Mouse (Mus musculus): ENCODE results near the gene Fars2. TPM values are rescaled to one million over a fixed set of nuclear protein-coding genes. Genes with fewer than 3 reads are reported as not detected.

Fars2 gene
- total RNA-seq, 2 experiments from 2014 or later, result 53.3 to 110 TPM

DNA sequence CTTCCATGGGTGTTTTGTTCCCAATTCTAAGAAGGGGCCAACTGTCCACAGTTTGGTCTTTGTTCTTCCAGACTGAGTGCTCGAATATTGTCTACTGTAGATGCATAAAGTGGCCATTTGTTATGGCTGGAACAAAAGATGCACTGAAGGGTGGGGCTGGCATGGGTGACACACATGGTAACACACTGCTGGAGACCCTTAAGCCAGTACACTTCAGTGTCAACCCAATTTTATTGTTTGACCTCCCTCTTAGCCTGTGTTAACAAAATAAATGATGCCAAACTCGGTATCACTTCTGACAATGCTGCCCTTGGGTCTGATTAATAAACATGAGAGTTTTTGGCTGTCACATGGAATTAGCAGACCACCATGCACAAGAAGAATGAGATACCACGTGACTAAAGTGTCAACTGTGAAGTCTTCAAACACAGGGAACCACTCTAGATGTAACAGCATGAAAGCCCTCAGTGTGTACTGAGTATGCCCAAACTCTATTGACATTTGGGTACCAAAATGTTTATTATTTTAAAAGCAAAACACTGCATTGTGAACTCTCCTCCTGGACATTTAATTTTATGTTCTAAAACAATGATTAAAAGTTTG, 590.0 kb downstream of the Fars2 start:
- ATAC-seq (replicated peaks; ENCODE audit: low FRiP score, low TSS enrichment, poor library complexity, severe bottlenecking), result no peak

DNA sequence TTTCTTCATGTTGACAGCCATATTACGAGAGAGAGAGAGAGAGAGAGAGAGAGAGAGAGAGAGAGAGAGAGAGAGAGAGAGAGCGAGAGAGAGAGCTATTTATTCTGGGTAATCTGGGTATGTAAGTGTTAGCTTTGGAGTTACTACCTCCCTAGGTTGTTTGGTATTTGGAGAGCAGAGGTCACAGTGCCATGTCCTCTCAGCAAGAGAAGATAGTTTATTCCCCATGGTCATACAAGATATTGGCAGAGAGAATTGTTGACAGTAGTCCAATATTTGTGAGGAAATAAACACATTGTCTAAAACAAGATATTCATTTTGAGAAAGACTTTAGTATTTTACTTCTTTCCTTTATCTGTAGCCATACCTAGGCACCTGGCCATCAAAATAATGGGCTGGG, 596.9 kb downstream of the Fars2 start:
- ATAC-seq (replicated peaks; ENCODE audit: low FRiP score, low TSS enrichment, poor library complexity, severe bottlenecking), result no peak

DNA sequence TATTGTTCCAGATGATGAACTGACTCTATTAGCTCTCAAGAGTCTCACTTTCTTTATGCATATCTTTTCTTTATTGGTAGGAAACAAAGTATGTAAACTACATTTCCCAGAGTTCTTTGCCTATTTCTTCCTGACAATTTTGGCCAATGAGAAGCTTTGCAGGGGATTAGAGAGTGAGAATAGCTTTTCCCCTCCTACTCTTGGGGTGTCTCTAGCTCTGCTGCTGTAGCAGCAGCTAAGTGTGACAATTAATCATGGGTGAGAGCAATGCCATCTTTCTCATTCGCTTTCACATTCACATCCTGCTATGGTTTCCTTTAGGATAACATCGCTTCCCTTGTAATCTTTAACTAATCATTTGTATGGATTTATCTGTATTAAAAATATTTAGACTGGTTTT, 599.5 kb downstream of the Fars2 start:
- ATAC-seq (replicated peaks; ENCODE audit: low FRiP score, low TSS enrichment, poor library complexity, severe bottlenecking), result no peak

DNA sequence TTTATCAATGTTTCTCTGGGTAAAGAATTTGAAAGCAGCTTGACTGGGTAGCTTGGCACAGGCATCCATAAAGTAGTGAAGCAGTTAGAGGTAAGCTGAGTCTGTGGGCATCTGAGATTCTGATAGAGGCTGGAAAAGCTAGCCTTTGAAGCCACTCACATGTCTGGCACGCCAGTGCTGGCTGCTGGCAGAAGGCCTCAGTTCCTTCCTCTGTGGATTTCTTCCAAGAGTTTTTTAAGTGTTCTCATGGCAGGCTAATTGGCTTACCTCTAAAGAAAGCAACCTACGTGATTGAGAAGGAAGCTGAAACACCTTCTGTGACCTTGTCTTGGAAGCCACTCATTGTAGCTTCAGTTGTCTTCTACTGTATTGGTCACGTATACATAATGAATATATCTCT, 600.2 kb downstream of the Fars2 start:
- ATAC-seq (replicated peaks; ENCODE audit: low FRiP score, low TSS enrichment, poor library complexity, severe bottlenecking), result no peak

DNA sequence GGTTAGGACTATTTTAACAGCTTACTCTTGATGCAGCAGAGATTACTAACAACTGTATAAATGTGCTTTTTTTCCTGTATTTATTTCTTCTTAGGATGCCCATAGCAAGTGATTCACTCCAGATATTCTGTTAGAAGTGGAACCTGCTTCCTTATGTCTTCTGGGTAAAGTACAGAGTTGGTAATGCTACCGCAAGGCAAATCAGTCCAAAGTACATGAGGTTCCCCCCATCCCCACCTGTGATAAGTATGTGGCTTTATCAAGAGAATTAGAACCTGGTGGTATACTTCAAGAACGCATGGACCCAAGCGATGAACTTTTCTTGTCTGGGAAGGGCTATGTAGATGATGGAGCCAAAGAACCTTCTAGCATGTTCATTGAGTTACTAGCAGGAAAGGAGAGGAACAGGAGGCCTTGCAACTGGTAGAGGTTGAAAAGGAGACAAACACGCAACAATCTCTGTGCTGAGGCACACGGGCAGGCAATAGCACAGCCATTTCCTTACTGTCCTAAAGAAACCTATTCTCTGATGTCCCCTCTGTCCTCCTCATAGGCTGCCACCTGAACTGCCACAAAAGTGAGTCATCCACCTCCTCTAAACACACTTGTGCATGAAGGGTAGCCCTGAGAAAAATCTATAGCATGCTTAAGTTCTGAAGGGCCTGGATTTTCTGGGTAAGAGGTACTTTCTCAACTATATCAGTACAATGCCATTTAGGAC, 603.2 kb downstream of the Fars2 start:
- no peak for ATAC-seq (replicated peaks; ENCODE audit: low FRiP score, low TSS enrichment, poor library complexity, severe bottlenecking)

DNA sequence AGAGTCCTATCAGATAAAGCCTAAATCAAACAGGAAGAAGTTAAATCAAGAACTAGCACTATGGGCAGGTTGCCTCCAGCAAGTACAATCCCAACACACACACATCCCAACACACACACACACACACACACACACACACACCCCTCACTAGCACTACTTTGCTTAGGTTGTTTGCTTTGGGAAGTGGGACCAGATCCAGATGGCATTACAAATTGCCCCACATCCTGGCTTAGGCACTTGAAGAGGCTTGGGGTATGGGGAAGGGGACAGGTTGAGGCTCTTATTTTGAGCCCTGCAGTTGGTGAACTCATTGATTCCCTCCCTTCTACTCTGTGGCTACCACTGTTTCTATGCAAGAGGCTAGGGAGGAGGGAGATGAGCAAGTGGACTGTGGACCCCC, 605.1 kb downstream of the Fars2 start:
- ATAC-seq (replicated peaks; ENCODE audit: low FRiP score, low TSS enrichment, poor library complexity, severe bottlenecking), result no peak

DNA sequence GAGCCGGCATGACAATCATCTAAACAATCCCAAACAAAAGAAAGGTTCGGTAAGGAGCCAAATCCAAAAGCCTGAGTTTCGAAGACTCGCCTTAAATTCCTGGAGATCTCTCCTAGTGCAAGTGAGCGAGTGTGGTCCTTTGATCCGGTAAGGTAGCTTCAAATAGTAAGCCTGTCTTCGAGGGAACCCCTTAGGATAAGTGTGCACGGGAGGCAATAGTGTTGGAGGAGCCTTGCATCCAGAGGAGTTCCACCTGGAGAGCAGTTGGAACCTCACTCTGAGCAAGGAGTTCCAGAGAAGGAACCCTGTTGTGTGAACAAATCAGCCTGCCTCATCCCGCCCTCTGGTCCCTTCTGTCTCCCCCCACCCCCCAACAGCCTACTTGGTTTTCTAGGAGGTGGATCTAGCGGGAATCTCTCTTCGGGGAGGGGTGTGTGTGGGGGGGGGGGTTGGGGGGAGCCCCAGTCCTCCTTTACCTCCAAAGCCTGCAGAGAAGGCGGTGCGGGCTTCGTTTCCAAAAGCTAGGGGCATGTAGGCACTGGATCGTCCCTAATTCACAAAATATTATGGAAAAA, 606.6 kb downstream of the Fars2 start:
- ATAC-seq (replicated peaks; ENCODE audit: low FRiP score, low TSS enrichment, poor library complexity, severe bottlenecking), result no peak

DNA sequence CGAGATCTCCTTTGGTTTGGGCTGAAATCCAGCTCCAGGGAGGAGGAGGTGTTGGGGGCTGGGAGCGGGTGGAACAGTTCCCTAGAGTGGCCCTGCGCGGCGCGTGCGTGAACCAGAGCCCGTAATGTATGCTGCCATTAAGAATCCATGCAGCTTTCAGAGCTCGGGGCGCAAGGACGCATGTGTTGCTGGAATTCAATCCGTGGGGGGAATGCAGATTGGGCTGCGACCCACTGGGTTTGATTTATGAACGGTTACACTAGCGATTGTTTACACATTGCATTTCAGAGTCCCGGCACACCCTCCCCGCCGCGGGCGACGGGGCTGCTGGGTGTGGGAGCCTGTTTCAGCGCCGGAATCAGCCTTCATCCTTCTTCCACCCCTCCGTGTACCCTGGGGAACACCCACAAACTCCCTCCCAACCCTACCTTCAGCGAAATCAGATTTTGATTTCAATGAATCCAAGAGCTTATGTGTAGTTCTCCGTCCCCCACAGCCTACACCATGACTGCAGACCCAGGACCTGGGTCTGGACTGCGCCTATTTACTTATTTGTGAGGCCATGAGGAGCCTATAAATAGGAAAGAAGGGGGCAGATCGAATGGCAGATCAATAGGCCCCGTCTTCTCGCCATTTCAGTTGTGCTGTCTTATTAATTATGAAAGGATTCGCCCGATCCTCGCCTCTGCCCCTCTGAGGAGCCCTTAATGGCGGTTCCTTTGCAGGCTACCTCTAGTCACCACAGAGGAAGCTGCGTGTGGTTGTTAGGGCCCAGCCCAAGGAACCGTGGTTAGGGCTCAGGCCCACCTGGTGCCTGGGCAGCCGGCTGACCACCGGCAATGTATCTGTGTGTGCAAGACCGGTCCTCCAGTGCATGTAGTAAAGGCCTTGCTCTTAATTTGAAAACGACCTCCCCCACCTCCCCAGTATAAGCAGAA, 607.6 kb downstream of the Fars2 start:
- ATAC-seq (replicated peaks; ENCODE audit: low FRiP score, low TSS enrichment, poor library complexity, severe bottlenecking), result no peak

DNA sequence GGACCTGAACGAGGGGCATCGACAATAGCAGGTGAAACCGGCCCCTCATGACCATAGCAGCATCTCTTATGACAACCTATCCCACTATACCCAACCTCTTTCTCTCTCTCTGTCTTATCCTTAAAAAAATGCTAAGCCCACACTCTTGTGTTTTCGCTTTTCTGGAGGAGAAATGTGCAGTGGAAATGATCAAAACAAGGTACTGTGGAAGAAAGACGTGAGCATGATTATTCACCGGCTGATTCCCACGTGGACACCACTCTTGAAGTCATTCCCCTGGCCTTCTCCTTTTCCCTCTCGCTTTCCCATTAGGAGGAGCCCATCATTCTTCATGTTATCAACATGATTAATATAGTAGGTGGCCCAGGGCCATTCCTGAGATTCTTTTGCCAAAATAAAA, 608.7 kb downstream of the Fars2 start:
- ATAC-seq (replicated peaks; ENCODE audit: low FRiP score, low TSS enrichment, poor library complexity, severe bottlenecking), result no peak

DNA sequence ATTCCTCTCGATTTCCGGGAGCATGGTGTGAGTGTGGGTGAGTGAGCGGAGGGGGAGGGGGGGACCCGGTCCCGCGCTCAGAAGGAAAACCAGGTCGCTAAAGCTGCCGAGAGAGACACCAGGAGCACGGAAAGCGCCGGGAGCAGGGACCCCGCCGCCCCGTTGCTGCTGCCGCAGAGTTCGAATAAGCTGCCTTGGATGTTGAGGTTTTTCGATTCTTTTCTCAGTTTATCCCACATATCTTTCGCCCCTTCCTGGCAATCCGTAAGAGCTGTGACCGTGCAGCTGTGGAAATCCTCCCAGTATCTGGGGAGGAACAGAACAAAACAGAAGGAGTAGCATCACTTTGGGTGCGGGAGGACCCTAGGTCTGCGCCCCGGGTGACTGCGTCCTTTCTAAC, 609.3 kb downstream of the Fars2 start:
- no peak for ATAC-seq (replicated peaks; ENCODE audit: low FRiP score, low TSS enrichment, poor library complexity, severe bottlenecking)

DNA sequence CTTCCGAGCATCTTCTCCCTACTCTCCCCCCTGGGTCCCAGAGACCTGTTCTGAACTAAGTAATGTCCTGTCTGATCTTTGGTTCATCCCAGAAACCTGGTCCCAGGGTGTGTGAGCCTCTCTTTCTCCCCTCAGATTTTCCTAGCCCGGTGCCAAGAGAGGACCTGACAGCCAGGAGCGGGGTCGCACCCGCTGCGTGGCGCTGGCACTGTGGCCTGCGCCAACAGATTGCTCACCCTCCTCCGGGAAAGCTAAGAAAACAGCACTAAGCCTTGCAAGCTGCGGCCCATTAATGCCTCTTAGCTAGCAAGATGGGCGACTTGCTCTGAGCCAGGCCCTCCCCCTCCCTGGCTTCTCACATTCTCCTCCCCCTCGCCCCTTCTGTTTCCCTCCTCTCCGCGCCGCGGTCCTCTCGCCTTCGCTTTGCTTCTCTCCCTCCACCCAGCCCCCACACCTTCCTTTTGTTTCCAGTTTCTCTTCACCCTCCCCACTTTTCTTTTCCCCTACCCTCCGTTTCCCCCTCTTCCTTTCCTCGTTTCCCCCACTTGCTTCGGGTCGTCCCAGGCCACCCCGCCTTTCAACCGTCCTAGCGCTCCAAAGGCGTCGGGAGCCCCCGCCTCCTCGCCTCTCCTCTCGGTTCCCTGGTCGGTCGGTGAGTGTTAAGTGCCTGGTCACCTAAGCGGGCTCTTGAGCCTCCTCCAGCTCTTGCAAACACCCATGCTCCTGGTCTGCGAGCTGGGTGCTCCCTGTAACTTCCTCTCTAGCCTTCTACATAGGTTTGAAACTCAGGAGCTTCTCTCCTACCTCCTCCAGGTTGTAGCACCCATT, 610.0 kb downstream of the Fars2 start:
- ATAC-seq (replicated peaks; ENCODE audit: low FRiP score, low TSS enrichment, poor library complexity, severe bottlenecking), result no peak

DNA sequence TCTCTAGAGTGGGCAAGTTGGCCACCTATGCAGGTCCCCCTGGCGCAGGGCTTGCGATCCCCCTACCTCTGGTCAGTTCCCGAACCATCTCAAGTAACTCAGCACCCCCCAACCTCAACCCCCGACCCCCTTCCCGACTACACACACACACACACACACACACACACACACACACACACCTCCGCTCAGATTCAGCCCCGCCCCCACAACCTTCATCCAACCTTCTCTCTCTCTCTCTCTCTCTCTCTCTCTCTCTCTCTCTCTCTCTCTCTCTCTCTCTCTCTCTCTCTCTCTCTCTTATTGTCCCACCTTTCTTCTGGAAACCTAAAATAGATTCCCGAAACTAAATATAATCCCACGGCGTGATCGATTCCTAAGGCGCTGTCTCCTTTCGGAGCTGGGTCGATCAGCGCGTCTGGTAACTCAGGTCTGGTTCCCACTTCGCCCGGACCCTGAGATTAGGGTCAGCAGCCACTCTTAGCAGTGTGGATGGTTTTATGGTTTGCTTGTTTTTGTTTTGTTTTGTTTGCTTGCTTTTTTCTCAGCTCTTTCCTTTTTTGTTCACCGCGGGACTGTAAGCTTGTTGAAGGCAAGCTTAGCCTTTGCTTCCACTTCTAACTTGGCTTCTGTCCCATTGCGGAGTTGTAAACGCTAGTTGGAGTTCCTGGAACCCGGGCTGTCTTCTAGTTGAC, 610.7 kb downstream of the Fars2 start:
- ATAC-seq (replicated peaks; ENCODE audit: low FRiP score, low TSS enrichment, poor library complexity, severe bottlenecking), result no peak

DNA sequence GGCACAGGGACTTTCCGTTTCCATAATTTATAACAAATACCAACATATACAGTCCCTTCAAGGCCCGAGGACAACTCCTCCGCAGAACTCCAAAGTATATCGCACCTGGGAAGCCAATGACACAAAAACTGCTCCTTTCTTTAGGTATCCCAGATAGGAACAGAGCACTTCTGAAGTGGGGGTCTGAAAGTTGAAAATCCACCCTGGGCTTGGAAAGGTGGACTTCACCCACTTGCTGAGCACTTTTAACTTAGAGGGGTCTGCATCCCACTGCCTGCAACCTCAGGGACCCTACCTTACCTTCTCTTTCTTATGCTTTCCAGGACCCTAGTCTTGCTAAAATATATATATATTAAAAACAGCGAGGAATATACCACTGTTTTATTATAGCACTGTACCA, 611.3 kb downstream of the Fars2 start:
- ATAC-seq (replicated peaks; ENCODE audit: low FRiP score, low TSS enrichment, poor library complexity, severe bottlenecking), result no peak

DNA sequence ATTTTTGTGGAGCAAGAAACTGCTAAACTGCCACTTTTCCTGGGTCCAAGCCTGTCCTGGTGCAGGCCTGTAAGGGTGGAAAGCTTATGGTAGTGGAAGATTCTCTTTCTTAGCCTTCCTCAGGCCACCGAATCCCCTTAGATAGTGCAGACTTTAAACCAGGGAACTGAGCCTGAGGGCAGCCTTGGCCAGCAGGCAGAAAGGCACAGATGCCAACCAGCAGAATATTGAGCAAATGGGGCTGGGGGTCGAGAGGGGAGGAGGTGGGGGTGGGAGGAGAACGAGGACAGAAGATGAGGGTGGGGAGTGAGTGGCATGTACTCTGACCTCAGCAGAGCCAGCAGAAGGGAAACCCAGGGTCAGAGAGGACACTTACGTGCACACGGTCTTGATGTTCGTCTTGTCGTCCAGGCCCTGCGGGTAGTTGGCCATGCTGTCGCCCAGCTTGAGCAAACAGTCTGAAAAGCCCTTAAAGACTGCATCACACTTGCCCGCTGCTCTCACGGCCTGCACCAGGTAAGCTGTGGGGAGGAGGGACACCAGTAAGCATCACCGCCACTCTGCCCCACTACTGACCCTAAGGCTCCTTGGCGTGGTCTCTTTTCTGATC, 612.6 kb downstream of the Fars2 start:
- ATAC-seq (replicated peaks; ENCODE audit: low FRiP score, low TSS enrichment, poor library complexity, severe bottlenecking), result no peak

DNA sequence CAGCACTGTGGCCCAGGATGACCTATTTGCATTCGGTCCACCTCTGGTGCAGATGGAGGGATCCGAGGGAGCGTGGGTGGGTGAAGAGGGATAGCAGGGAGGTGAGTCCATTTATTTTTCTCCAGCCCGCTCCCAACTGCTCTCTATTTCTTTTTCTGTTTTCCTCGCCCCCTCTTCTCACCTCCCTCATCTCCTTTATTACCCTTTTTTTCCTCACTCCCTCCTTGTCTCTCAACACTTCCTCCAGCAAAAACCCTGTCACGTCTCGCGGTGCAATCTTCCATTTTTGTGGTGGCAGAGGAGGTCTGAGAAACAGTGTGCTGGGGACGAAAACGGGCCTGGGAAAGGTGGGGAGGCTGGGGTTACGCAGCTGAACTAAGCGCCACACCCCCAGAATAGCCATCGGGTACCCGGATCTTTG, 613.1 kb downstream of the Fars2 start:
- ATAC-seq (replicated peaks; ENCODE audit: low FRiP score, low TSS enrichment, poor library complexity, severe bottlenecking), result no peak

DNA sequence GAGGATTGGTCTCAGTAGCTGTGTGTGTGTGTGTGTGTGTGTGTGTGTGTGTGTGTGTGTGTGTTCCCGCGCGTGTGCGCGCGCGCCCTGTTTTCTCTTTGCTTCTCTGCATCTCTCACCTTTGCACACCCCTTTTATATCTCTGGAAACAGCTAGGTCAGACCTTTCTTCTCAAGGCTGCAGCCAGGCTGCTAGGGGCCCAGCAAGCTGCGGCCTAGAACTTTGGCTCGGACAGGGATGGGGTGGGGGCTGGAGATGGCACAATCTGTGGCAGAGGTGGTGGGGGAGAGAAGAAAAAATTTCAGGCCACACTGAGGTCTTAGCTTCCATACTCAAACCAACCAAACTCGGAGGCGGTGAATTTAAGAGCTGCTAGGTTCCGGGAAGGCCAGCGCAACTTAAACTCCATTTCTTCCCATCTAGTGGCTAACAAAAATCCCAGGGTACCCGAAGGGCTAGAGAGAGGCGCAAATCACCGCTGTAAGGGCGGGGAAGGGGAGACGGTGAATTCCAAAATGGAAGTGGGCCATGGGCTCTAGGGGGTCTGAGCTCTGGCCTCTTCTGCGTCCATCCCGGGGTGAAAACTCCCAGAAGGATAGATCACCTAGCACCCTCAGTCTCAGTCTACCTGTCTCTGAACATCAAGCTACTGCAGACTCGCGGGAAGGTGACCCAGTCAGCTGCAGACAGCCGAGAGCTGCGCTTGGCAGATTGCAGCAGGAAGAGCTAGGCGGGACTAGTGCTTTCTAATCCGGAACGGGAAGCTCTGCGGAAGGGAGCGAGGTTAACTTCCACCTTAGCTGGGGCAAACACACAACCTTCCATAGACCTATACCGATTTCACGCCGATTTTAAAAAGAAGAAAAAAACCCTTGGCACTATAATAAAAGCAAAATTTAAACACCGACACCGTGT, 614.1 kb downstream of the Fars2 start:
- no peak for ATAC-seq (replicated peaks; ENCODE audit: low FRiP score, low TSS enrichment, poor library complexity, severe bottlenecking)

DNA sequence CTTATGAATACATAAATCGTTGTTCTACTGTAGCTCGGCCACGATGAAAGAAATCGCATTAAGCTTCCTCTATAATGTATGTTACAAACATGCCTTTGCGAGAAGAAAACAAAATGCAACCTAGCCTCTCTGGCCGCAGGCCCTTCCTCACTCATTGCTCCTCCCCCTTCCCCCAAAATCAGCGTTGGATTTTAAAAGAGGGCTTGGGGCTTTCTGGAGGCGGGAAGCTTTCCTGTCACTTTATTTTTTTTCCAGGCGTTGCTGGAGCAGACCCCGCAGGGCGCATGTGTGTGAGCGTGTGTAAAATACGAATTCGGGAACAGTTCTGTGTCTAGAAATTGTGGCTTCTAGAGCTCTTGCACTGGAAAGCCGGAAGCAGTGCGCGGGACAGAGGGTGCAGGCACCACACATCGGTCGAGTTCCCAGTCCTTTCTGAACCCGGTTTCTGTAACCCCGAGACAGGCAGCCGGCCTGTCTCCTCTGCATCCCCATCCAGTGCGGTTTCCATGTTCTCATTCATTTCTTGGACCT, 614.8 kb downstream of the Fars2 start:
- ATAC-seq (replicated peaks; ENCODE audit: low FRiP score, low TSS enrichment, poor library complexity, severe bottlenecking), result no peak

Measured in megakaryocyte-erythroid progenitor cell, adult 5-6 weeks (primary cell).